Comparison of ENCODE assay signal across 17 mouse cellular contexts in genomic region chr14:52246129-52246528, GRCm38 (mm10).
"Had no signal": no experiment of that assay in that cellular context is flagged by ENCODE, and none has a peak within 500 bp of the region (broad histone marks: within the 10 kb centered on the region; RNA-seq: fewer than 3 reads in every experiment).

No protein-coding gene starts in this region.

- H3K27ac ChIP-seq: liver, embryonic 15.5 days; lung, embryonic 15.5 days; macrophage; midbrain, embryonic 13.5 days; midbrain, embryonic 15.5 days; neural tube, embryonic 12.5 days; stomach, embryonic 15.5 days; stomach, postnatal 0 days had no signal

- H3K9ac ChIP-seq: liver, embryonic 15.5 days; liver, postnatal 0 days; lung, embryonic 15.5 days; midbrain, embryonic 13.5 days; midbrain, embryonic 15.5 days; neural tube, embryonic 12.5 days; stomach, embryonic 15.5 days had no signal

- H3K4me2 ChIP-seq: liver, embryonic 15.5 days; lung, embryonic 15.5 days; midbrain, embryonic 13.5 days; midbrain, embryonic 15.5 days; neural tube, embryonic 12.5 days; stomach, embryonic 15.5 days had no signal

- DNase-seq: liver, postnatal 0 days; lung, adult 2 months; lung, postnatal 14 days; lung, postnatal 36 days; right cerebral cortex, postnatal 14 days; thymus, adult 2 months; thymus, postnatal 25 days; thymus, postnatal 4 days had no signal

- H3K36me3 ChIP-seq: liver, embryonic 15.5 days; lung, embryonic 15.5 days; neural tube, embryonic 12.5 days; stomach, embryonic 15.5 days had no signal

- ATAC-seq: liver, postnatal 0 days; lung, postnatal 0 days; midbrain, embryonic 13.5 days; midbrain, embryonic 15.5 days had no signal

- H3K27me3 ChIP-seq: liver, embryonic 15.5 days; lung, embryonic 15.5 days; midbrain, embryonic 13.5 days; midbrain, embryonic 15.5 days; neural tube, embryonic 12.5 days; stomach, embryonic 15.5 days had no signal

- H3K4me3 ChIP-seq: liver, embryonic 15.5 days; lung, embryonic 15.5 days; midbrain, embryonic 13.5 days; midbrain, embryonic 15.5 days; neural tube, embryonic 12.5 days; stomach, embryonic 15.5 days had no signal

- H3K9me3 ChIP-seq: liver, embryonic 15.5 days; lung, embryonic 15.5 days; midbrain, embryonic 13.5 days; midbrain, embryonic 15.5 days; neural tube, embryonic 12.5 days; stomach, embryonic 15.5 days had no signal
